In genomic region chr3:126625764-126626040, GRCm38 (mm10) we compare ENCODE assay signal across 12 mouse cellular contexts.
"Had no signal": no experiment of that assay in that cellular context is flagged by ENCODE, and none has a peak within 500 bp of the region (broad histone marks: within the 10 kb centered on the region; RNA-seq: fewer than 3 reads in every experiment).

No protein-coding gene starts in this region.

- H3K9me3 ChIP-seq: limb, embryonic 15.5 days; liver, embryonic 12.5 days; megakaryocyte, embryonic 14.5 days; midbrain, embryonic 12.5 days had no signal

- H3K27me3 ChIP-seq: limb, embryonic 15.5 days; liver, embryonic 12.5 days; midbrain, embryonic 12.5 days had no signal

- H3K4me1 ChIP-seq: limb, embryonic 15.5 days; liver, embryonic 12.5 days; megakaryocyte, embryonic 14.5 days; midbrain, embryonic 12.5 days had no signal

- H3K9ac ChIP-seq: limb, embryonic 15.5 days; liver, embryonic 12.5 days; lung, embryonic 14.5 days; midbrain, embryonic 12.5 days had no signal

- H3K36me3 ChIP-seq: limb, embryonic 15.5 days; liver, embryonic 12.5 days; midbrain, embryonic 12.5 days had no signal

- H3K4me3 ChIP-seq: limb, embryonic 15.5 days; liver, embryonic 12.5 days; megakaryocyte, embryonic 14.5 days; midbrain, embryonic 12.5 days had no signal

- H3K27ac ChIP-seq: kidney, postnatal 0 days; limb, embryonic 15.5 days; liver, embryonic 12.5 days; midbrain, embryonic 12.5 days had no signal

- DNase-seq: kidney, adult 9 months; lung, embryonic 14.5 days; lung, postnatal 10 days; lung, postnatal 4 days; right cerebral cortex, postnatal 14 days; thymus, adult 2 months; thymus, postnatal 36 days had no signal

- H3K4me2 ChIP-seq: limb, embryonic 15.5 days; liver, embryonic 12.5 days; lung, embryonic 14.5 days; midbrain, embryonic 12.5 days had no signal

- ATAC-seq: liver, embryonic 12.5 days had no signal
